Mouse (Mus musculus) layer of hippocampus, postnatal 14 days (tissue): ENCODE measurements around the gene Cmbl. TPM values are rescaled to one million over a fixed set of nuclear protein-coding genes. Genes with fewer than 3 reads are reported as not detected.
A peak's percentile ranks its signal among the peaks of the same experiment; 100 is the strongest.
"Not testable (repeated sequence)": the region's sequence is repeated elsewhere in the genome, so short reads cannot be mapped to it uniquely, and the experiment has no call there.

Experiments used
- DNase-seq, 2 experiments: peaks; one replicate each; pipeline ENCODE4 v3.0.0; 2021 to 2022; ENCODE audit warnings: low spot score in 2 of 2, mixed read lengths in 1 of 2
- total RNA-seq, 2 experiments: library from RNA; stranded (reverse); gene quantifications; 2 replicates each; pipeline ENCODE4 v1.2.3; 2021

Gene Cmbl
- total RNA-seq, 2 experiments from 2014 or later = 12.3 to 16.0 TPM

DNA sequence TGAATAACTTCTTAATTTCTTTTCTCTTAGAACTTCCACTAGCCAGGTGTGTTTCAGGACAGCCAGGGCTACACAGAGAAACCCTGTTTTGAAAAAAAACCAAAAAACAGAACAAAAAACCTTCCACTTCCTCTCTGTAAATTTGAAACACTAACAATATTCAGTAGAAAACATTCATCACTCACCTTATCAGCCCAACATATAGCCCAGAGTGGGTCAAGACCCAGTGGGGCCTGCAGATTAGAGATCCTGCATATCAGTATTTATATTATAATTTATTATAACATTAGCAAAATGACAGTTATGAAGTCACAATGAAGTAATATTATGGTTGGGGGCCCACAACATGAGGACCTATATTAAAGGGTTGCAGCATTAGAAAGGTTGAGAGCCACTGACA, 8.5 kb downstream of the Cmbl start:
- DNase-seq = no peak

DNA sequence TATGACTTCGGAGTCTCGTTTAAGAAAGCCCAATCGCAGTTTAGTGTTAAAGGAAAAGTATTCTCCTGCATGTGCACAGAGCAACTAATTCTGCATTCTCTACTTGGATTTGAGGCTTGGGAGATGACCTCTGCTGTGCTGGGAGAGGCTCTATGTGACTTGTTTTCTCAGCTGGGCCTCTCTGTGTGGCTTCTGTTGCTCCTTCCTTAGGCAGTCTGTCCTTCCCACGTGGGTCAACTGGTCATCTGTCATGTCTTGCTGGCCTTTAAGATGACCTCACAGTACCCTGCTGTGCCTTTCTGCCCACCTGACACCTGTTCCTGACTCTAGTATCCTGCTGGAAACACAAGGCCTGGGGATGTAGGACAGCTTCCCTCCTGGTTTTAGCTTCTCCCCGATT, 10.9 kb downstream of the Cmbl start:
- no peak for DNase-seq

GRCm38 (mm10) chr15:31581086-31581485, 15.9 kb downstream of the Cmbl start:
- not testable (repeated sequence) for DNase-seq

GRCm38 (mm10) chr15:31583304-31584085, 18.3 kb downstream of the Cmbl start:
- DNase-seq = no peak

GRCm38 (mm10) chr15:31585238-31585637, 20.0 kb downstream of the Cmbl start:
- no peak for DNase-seq

- DNase-seq = no peak
Measured at GRCm38 (mm10) chr15:31586088-31586487, 20.9 kb downstream of the Cmbl start.

DNA sequence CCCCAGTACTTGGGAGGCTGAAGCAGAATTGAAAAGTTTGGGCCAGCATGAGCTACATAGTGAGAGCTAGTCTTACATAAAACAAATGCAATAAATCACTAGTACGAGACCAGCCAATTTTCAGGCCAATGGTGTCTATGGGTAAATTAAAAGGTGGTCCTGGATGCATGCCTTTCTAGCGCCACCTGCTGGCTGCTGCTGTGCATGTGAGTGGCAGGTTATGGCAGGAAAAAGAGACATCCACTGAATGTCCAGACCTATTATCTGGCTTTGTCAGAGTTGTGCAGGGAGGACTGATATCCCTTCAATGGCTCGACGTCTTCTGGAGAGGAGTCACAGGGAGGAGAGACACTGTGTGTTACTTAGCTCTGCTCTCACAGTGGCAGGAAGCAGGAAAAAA, 21.3 kb downstream of the Cmbl start:
- DNase-seq = peak; percentile 85 to 94

DNA sequence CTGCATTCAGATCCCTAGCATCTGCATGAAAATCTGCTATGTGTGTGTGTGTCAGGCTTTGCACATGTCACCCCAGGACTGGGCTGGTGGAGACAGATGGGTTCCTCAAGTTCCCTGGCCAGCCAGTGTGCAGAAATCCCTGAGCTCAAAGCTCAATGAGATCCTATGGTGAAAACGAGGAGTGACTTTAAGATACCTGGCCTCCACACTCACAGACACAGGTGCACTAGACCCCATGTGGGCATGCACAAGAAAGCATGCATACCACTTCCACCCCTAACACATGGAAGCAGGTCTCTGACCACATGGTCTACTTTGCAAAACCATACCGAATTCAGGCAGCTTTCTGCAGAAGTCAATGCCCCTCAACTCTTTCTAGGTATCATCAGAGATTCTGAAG, 22.6 kb downstream of the Cmbl start:
- no peak for DNase-seq

DNA sequence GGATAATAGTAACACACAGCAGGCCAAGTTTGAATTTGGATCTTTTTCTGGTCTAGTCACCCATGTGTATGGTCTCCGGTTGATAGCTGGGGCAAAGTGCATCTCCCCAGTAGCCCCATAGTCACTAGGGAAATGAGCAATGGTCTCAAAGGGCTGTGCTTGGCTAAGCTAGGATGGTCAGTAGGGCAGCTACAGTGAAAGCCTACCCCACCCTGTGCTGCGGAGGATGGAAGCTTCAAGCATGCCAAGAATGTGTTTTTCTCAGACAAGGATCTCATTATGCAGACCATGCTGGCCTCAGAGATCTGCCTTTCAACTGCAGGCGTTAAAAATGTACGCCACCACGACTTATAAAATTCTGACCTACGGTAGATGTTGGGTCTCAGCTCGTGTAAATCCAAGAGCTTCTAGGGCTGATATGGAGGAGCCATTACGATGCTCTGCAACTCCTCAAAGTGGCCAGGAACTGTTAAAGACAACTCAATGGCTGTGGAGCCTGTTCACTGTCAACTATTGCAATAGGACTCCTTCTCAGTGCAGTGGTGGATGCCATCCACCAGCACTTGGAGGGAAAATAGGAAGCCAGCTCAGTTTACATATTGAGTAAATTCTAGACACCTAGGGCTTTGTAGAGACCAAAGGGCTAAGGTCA, 23.9 kb downstream of the Cmbl start:
- no peak for DNase-seq

- no peak for DNase-seq
Measured at GRCm38 (mm10) chr15:31590176-31590575, 25.0 kb downstream of the Cmbl start.

DNA sequence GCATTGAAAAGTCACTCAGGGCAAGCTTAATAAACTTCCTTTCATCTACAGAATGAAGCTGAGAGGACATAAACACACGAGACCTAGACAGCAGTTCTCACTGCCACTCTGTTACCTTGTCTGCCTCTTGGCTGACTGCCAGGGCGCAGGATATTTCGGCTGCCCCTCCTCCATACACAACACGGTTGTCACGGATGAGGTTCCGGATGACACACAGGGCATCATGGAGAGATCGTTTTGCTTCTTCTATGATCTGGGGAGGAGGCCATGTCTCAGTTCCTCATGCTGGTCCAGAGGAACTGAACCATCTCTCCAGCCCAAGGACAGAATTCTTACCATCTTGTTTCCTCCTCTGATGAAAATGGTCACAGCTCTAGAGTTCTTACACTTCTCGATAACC, 27.3 kb downstream of the Cmbl start:
- DNase-seq = no peak

DNA sequence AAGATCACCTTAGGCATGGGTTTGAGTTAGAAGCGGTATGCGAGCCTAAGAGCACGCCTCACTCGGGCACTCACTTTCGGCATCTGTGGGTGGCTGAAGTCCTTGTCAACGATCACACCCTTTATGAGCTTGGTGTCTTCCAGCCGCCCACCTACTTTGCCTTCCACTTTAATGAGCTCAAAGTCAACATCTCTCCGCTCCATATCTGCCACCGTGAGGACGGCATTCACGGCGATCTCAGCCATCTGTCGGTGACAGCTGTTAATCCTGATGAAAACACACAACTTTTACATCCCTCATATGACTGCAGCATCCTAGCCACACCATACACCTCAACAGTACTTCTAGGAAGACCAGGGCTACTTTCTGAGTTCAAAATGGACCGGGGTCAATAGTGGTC, 29.1 kb downstream of the Cmbl start:
- no peak for DNase-seq

DNA sequence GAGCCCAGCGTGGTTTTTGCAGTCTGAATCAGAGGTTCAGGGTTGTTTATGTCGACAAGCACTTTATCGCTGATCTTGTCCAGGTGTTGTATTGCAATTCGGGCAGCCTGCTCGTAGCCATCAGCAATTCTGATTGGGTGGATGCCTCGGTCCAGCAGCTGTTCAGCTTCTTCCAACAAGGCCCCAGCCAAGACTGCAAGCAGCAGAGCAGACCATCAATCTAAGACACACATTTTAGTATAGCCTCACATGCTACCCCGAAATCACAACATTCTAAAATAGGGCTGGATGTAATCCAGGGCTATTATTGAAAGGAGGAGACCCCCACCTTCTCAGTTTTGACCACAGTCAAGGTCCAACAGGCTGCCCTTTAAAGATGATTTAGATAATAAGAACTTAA, 30.5 kb downstream of the Cmbl start:
- no peak for DNase-seq

- DNase-seq = no peak
Measured at GRCm38 (mm10) chr15:31599834-31600233, 34.6 kb downstream of the Cmbl start.

DNA sequence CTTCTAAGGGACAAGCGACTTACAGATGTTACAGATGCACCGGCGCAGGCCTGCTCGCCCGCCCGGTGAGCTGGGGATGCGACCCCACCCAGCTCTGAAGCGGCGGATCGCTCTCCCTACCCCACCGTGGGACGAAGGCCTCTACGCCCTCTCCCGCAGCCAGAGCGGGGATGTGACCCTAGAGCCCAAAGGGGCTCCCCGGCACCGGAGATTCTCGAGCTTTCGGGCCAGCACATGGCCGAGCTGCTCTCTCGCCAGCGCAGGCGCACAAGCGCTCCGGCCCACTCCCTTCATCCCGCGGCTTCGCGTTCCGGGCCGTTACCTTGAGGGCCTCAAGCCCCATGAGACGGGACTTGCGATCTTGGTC, 36.1 kb downstream of the Cmbl start:
- no peak for DNase-seq

- peak; percentile 98 to 100 for DNase-seq
Measured at GRCm38 (mm10) chr15:31601646-31602374, 36.6 kb downstream of the Cmbl start, which contains the start of the genes Cct5 and Fam173b. TSS of gene Cct5 (minus strand) at chr15:31601804. TSS of gene Fam173b (plus strand) at chr15:31601852.

DNA sequence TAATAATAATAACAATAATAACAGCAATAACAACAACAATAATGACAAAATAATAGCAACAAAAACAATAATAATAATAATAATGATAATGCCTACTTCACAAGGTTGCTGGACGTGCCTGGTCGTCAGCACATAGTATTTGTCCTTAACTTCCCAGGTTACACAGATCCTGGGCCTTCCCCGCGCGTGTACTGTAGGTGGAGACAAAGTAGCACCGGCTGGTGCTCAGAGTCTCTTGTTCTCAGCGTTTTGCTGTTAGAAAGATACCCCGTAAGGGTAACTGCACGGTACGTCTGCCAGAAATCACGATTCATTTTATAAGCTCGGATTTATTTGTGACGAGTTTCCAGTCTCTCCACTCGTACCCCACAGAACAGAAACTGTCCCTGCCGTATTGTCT, 37.2 kb downstream of the Cmbl start:
- DNase-seq = peak in 1 of 2 experiments; percentile 83

GRCm38 (mm10) chr15:31603113-31603512, 37.9 kb downstream of the Cmbl start:
- DNase-seq = no peak

DNA sequence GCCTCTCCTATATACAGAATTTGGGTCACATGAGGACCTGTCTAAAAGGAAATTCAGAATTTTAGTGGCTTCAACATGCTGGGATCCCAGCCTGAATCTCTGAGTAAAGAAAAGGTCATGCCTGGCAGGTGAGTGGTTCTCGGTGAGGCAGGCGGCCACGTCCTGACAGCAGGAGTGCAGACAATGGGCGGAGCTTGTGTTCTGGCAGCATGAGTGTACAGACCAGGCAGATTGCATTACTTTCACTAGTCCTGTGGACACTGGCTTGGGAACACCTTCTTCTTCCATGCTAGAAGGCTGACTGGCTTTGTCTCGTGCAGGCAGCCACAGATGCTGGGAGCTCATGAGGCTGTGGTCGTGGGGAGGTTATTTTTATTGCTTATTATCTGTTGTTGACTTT, 41.6 kb downstream of the Cmbl start:
- no peak for DNase-seq

- DNase-seq = peak in 1 of 2 experiments; percentile 64
Measured at GRCm38 (mm10) chr15:31611027-31611426, 45.8 kb downstream of the Cmbl start.

DNA sequence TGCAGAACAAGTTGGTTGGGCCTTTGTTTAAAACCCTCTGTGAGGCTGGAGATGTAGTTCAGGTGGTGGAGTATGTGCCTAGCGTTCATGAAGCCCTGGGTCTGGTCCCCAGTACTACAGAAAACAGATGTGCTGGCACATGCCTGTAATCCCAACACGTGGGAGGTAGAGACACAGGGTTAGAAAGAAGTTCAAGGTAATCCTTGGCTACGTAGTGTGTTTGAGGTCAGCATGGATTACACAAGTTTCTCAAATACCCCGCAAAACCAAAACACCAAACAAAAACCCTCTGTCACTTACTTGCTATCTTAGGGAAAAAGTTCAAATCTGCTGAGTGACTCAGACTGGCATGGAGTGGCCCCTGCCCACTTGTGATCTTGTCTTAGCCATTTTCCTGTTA, 46.8 kb downstream of the Cmbl start:
- no peak for DNase-seq

DNA sequence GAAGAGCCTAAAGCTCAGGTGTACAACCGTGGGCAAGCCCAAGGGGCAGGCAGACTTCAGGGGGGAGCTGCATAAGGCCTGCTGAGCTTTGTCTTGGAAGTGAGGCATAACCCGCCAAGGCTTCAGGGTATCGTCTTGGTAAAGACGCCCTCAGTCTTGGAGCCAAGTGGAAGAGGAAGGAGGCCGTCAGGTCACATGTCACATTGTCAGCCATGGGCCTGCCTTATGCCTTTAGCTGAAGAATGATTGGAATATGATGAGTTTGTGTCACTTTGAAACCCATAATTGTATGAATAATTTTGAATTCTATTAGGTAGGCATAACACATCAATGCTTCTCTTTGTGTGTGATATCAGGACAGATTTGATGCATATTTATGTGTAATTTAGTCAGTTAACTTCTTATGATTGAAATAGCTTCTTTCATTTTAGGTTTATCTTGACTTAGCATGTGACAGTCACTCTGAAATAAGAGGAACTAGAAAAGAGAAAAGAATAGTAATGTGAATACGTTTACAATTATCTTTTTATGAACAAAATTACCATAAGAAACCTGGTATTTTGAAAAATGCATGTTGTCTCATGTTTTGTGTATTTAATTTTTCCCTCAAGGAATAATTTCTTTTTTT, 48.8 kb downstream of the Cmbl start:
- no peak for DNase-seq
